Mouse (Mus musculus) regulatory T cell (primary cell): ENCODE results near the gene Dnah6.

ENCODE experiments used
- in situ Hi-C: fragments of 300-600 bp; cut with MboI, MseI; formaldehyde crosslinking; loops from one replicate; pipeline ENCODE4 v1.15.1; 2025; ENCODE audit warnings: high pct_unique_total_duplicates

The Dnah6 gene

GRCm38 (mm10) chr6:73143403-73143802 is 78.0 kb downstream of the Dnah6 start:
- in situ Hi-C loops: loop anchor here (10.0 kb wide), 1 partner anchor 109 kb away; no protein-coding TSS in a partner anchor

DNA sequence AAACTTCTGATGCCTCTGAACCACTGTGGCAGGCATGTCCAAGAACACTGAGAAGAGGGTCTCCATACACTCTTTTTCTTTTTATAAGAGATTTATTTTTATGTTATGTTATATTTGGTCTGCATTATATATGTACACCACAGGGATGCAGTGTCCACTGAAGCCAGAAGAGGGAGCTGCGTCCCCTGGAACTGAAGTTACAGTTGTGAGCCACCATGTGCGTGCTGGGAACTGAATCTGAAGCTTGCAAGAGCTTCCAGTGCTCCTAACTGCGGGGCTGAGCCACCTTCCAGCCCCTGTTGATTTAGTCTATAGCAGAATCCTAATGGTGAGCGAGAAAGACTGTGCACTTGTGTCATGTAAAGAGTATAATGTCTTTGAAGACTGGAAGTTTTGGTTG is 78.7 kb downstream of the Dnah6 start:
- in situ Hi-C loops: loop anchor here (10.0 kb wide), 1 partner anchor 108 kb away; no protein-coding TSS in a partner anchor

DNA sequence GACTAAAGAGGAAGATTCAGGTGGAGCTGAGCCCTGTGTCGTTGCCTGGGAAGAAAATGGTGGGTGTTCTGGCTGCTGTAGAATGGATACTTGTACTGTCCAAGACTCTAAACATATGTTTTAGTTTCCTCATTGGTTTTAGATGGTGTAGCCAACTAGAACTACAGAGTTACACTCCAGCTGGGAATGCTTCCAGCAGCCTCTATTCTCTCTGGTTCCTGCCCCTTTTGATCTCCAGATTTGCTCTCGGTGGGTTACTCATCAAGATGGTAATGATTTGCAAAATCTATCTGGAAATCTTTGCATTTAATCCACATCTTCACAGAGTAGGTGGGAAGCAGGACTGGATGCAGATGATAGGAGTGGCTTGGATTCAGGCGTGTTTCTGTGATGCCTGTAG is 80.6 kb downstream of the Dnah6 start:
- in situ Hi-C loops: loop anchor here (10.0 kb wide), 1 partner anchor 106 kb away; no protein-coding TSS in a partner anchor

- in situ Hi-C loops: no loop called here
Observed at GRCm38 (mm10) chr6:73132784-73133183, 88.7 kb downstream of the Dnah6 start.

DNA sequence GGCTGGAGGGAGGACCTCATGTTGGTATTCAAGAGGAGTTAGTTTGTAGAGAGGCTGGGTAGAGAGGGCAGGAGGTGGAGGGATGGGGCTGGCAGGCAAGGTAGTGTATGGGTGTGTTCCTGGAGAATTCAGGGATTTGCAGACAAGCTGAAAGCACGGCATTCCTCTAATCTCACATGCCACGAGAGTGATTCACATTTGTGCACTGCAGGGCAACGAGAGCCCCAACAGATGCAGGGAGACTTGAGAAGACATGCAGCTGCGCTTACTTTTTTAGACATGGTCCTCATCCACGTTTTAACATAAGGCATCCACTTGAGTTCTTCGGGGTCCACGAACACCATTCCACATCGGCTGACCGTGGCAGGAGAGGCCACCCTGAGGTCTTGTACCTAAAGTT is 93.9 kb downstream of the Dnah6 start:
- in situ Hi-C loops: no loop called here

DNA sequence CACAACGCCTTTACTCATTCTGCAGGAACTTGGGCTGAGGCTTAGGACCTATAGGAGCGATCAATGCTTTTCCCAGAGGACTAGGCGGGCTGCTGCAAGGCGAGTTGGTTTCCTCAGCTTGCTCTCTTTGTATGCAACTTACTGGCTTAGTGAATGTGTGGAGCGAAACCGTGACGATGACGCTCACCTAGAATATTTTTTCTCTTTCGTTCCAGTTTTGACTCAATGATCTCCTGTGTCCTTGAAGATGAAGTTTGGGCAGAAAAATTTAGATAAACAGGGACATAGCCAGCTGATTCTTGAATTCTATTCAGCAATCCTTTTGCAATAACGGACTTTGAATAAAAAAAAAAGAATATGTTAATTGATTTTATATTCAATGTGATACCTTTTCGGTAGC is 101.1 kb downstream of the Dnah6 start:
- in situ Hi-C loops: no loop called here

DNA sequence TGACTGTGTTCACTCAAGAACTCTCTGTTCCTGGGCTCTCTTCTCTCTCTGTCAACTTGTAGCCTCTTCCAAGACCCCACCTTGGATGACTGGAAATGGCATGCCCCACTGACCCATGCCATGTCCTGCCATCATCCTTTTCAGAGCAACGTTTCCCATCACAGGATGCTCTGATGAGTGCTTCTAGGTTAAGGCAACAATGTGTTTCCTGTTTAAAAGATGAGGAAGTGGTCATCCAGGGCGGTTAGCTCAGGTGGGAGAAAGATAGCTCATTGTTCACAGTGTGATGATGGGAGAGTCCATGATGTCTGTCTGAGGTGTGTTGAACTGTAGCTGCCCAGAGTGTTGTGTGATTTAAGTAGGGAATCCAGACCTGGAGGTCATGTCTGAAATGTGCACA is 107.6 kb downstream of the Dnah6 start:
- in situ Hi-C loops: no loop called here

GRCm38 (mm10) chr6:73113365-73113764 is 108.1 kb downstream of the Dnah6 start:
- in situ Hi-C loops: no loop called here

GRCm38 (mm10) chr6:73093133-73093532 is 128.3 kb downstream of the Dnah6 start:
- in situ Hi-C loops: no loop called here

GRCm38 (mm10) chr6:73090836-73091235 is 130.6 kb downstream of the Dnah6 start:
- in situ Hi-C loops: no loop called here

- in situ Hi-C loops: no loop called here
Observed at GRCm38 (mm10) chr6:73082571-73082970, 138.9 kb downstream of the Dnah6 start.

DNA sequence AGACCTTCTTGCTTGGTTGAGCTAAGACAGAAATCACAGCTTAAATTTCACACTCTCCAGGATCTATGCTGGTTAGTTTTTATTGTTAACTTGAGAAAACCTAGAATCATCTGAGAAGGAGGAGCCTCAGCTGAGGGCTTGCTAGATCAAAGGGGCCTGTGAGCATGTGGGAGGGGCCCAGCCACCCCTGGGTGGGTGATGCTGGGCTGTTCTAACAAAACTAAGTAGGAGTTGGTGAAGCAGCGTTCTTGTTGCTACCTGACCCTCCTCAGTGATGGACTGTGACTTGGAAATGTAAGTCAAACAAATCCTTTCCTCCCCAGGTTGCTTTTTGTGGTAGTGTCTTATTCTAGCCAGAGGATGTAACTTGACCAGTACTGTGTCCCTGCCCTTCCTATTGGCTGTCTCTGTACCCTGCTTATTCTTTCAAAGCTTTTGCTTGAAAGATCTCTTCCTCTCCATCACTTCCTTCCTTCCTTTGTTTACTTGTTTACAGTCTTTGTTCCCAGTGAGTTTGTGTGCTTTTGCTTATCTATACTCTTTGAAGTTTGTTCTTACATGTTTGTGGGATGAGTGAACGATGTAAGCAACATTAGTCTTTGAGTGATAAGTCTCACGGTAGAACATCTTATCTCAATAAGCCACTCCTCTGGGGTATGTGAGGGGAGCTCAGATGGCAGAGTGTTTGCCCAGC is 149.2 kb downstream of the Dnah6 start:
- in situ Hi-C loops: no loop called here

GRCm38 (mm10) chr6:73071214-73071613 is 150.2 kb downstream of the Dnah6 start:
- in situ Hi-C loops: no loop called here

- in situ Hi-C loops: no loop called here
Observed at GRCm38 (mm10) chr6:73070663-73071062, 150.8 kb downstream of the Dnah6 start.

DNA sequence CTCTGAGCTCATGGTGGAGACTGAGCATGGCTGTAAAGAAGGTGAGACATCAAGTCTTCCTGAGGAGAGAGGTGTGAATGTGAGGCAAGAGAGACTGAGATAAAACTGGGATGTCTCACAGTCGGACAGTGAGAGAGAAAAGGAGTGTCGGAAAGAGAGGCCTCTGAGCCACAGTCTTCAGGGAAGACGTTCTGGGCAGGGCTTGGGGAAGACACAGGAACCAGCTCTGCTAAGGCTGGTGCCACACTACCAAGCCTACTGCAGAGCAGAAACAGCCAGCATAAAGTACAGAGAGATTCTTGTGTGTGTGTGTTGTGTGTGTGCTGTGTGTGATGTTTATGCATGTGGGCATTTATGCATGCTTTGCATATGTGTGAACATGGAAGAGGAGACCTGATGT is 156.9 kb downstream of the Dnah6 start:
- in situ Hi-C loops: no loop called here

- in situ Hi-C loops: no loop called here
Observed at GRCm38 (mm10) chr6:73059596-73060121, 161.8 kb downstream of the Dnah6 start.

GRCm38 (mm10) chr6:73059162-73059561 is 162.3 kb downstream of the Dnah6 start:
- in situ Hi-C loops: no loop called here

DNA sequence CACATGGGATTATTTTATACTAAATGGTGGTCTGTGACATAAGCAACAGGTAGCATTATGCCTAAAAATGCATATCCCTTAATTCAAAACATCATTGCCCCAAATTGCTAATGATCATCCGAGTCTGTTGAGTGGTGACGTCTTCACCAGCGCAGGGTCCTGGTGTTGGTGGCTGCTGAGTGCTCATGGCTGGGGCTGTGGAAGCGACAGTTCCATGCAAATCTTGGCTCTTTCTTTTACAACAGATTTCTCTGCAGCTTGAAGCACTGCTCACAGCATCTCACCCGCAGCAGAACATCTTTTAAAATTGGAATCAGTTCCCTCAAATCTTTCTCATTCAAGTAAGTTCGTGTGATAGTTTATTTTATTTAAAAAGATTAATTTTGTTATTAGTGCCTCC is 166.1 kb downstream of the Dnah6 start:
- in situ Hi-C loops: no loop called here

DNA sequence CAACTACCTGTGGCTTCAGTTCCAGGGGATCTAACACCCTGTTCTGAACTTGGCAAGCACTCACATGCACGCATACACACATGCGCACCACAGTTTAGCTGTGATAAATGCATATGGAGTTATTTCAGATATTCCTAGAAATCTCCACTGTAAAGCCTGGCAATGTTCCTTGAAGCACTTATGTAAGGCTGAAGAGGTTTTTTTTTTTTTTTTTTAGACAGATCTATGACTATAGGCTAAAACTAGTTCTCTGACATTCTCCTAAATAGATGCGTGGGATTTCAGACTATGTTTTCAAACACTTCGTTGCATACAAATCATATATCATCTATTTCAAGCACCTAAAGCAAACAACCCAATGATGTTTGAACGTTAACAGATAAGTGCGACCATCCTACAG is 166.6 kb downstream of the Dnah6 start:
- in situ Hi-C loops: no loop called here

DNA sequence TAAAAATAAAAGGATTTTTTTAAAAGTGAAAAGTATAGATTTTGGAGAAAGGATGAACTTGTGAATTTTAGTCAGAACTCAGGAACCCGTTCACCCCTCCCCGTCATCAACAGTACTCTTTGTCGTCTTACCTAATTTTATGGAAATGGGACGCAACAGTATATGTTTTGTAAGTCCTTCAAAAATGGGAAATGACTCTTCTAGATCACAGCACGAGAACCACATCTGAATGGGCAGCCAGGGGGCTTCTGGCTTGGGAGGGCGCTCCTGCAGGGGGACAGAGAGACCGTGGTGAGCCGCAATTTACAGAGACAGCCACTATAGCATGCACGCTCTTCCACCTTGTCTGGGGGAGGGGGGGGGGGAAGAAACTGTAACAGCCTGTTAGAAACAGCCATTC is 167.9 kb downstream of the Dnah6 start:
- in situ Hi-C loops: no loop called here

DNA sequence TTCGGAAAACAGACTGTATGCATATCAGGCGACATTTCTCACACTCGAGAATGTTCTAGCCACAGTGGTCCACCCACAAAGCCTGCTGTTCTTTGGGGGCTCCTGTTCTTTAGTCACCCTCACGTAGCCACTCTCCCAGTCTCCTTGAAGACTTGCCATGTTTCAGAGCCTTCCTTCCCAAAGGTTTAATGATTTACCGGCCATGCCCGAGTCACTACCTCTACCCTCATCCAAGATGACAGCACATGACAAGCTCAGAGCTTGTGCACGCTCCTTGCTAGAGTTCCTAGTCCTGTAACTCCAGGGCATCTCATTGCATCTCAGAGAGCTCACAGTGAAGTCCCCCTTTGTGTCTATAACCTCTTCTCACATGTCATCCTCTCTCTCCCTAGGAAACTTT is 174.2 kb downstream of the Dnah6 start:
- in situ Hi-C loops: no loop called here

GRCm38 (mm10) chr6:73045944-73046343 is 175.5 kb downstream of the Dnah6 start:
- in situ Hi-C loops: no loop called here

- in situ Hi-C loops: no loop called here
Observed at GRCm38 (mm10) chr6:73042278-73042677, 179.2 kb downstream of the Dnah6 start.

- in situ Hi-C loops: loop anchor here (10.0 kb wide), 1 partner anchor 107 kb away; no protein-coding TSS in a partner anchor
Observed at GRCm38 (mm10) chr6:73038291-73038690, 183.2 kb downstream of the Dnah6 start.
